Mouse (Mus musculus): ENCODE measurements at regions not wholly inside any gene's neighbourhood (a gene's known extent, or its start where the extent isn't known, plus 50 kb on each side); places are given as distances from the start of the nearest gene placed in this dataset.

GRCm38 (mm10) chr2:144177920-144178319 is 92.5 kb upstream of the Mgme1 start:
- no peak for TF ChIP-seq CTCF (IDR thresholded peaks at IDR 0.05; ENCODE audit: borderline replicate concordance, insufficient read depth, low read length)
- TF ChIP-seq POLR2A (IDR thresholded peaks at IDR 0.05; ENCODE audit: low read depth, low read length), result no peak

Data from embryonic fibroblast, embryonic 13.5 days (primary cell).